Mouse (Mus musculus): ENCODE results near the gene Tbc1d22b. TPM values are rescaled to one million over a fixed set of nuclear protein-coding genes. Genes with fewer than 3 reads are reported as not detected.
A peak's percentile ranks its signal among the peaks of the same experiment; 100 is the strongest.
"Not testable (repeated sequence)": the region's sequence is repeated elsewhere in the genome, so short reads cannot be mapped to it uniquely, and the experiment has no call there.

Tbc1d22b gene
- polyA plus RNA-seq, 1 experiment: 47.8 TPM

GRCm38 (mm10) chr17:29596771-29597132 is 47.2 kb downstream of the Tbc1d22b start:
- H3K27ac ChIP-seq (ENCODE audit: control insufficient read depth, insufficient read depth, low read length): no peak overlapping the region
- no peak for TF ChIP-seq CTCF (IDR thresholded peaks at IDR 0.05; ENCODE audit: borderline replicate concordance, control insufficient read depth, extremely low read depth, insufficient read depth, low read length, poor library complexity)
- no peak for TF ChIP-seq POLR2A (IDR thresholded peaks at IDR 0.05; ENCODE audit: control insufficient read depth, extremely low read depth, insufficient read depth, low read length, poor library complexity)
- WGBS: 97% methylated on average over 13 of the region's 13 CpGs

GRCm38 (mm10) chr17:29599051-29599450 is 49.5 kb downstream of the Tbc1d22b start:
- no peak for DNase-seq
- TF ChIP-seq POLR2A (IDR thresholded peaks at IDR 0.05; ENCODE audit: control insufficient read depth, extremely low read depth, insufficient read depth, low read length, poor library complexity): no peak
- no peak for TF ChIP-seq CTCF (IDR thresholded peaks at IDR 0.05; ENCODE audit: borderline replicate concordance, control insufficient read depth, extremely low read depth, insufficient read depth, low read length, poor library complexity)
- WGBS: 98% methylated on average over 14 of the region's 14 CpGs
- peaks cover 32% of the 10 kb centered on the region for H3K36me3 ChIP-seq (ENCODE audit: control insufficient read depth, insufficient read depth, low read length)
- no peak overlapping the region for H3K4me3 ChIP-seq (ENCODE audit: control insufficient read depth, insufficient read depth, low read length)
- H3K27ac ChIP-seq (ENCODE audit: control insufficient read depth, insufficient read depth, low read length): no peak overlapping the region
- no peaks in the 10 kb centered on the region for H3K27me3 ChIP-seq (ENCODE audit: control insufficient read depth, insufficient read depth, low read length)
- no peaks in the 10 kb centered on the region for H3K4me1 ChIP-seq (replicated peaks; ENCODE audit: control insufficient read depth, insufficient read depth, low read length)

More at GRCm38 (mm10) chr17:29596771-29597132, 47.2 kb downstream of the Tbc1d22b start:
- H3K27me3 ChIP-seq (ENCODE audit: control insufficient read depth, insufficient read depth, low read length): no peaks in the 10 kb centered on the region
- H3K36me3 ChIP-seq (ENCODE audit: control insufficient read depth, insufficient read depth, low read length): peaks cover 36% of the 10 kb centered on the region
- H3K4me1 ChIP-seq (replicated peaks; ENCODE audit: control insufficient read depth, insufficient read depth, low read length): no peaks in the 10 kb centered on the region
- no peak overlapping the region for H3K4me3 ChIP-seq (ENCODE audit: control insufficient read depth, insufficient read depth, low read length)
- DNase-seq: no peak

- 98% methylated on average over 8 of the region's 8 CpGs for WGBS
- H3K4me3 ChIP-seq (ENCODE audit: control insufficient read depth, insufficient read depth, low read length): no peak overlapping the region
- TF ChIP-seq CTCF (IDR thresholded peaks at IDR 0.05; ENCODE audit: borderline replicate concordance, control insufficient read depth, extremely low read depth, insufficient read depth, low read length, poor library complexity): no peak
- TF ChIP-seq POLR2A (IDR thresholded peaks at IDR 0.05; ENCODE audit: control insufficient read depth, extremely low read depth, insufficient read depth, low read length, poor library complexity): no peak
- no peak for DNase-seq
- peaks cover 28% of the 10 kb centered on the region for H3K36me3 ChIP-seq (ENCODE audit: control insufficient read depth, insufficient read depth, low read length)
- no peak overlapping the region for H3K27ac ChIP-seq (ENCODE audit: control insufficient read depth, insufficient read depth, low read length)
- no peaks in the 10 kb centered on the region for H3K4me1 ChIP-seq (replicated peaks; ENCODE audit: control insufficient read depth, insufficient read depth, low read length)
- H3K27me3 ChIP-seq (ENCODE audit: control insufficient read depth, insufficient read depth, low read length): no peaks in the 10 kb centered on the region
Observed at GRCm38 (mm10) chr17:29599537-29599936, 50.0 kb downstream of the Tbc1d22b start.

GRCm38 (mm10) chr17:29601391-29601790 is 51.8 kb downstream of the Tbc1d22b start:
- TF ChIP-seq POLR2A (IDR thresholded peaks at IDR 0.05; ENCODE audit: control insufficient read depth, extremely low read depth, insufficient read depth, low read length, poor library complexity) (no peak), CTCF (IDR thresholded peaks at IDR 0.05; ENCODE audit: borderline replicate concordance, control insufficient read depth, extremely low read depth, insufficient read depth, low read length, poor library complexity) (no peak)
- WGBS: 93% methylated on average over 4 of the region's 4 CpGs
- Histone ChIP-seq H3K4me3 (ENCODE audit: control insufficient read depth, insufficient read depth, low read length) (no peak overlapping the region), H3K27me3 (ENCODE audit: control insufficient read depth, insufficient read depth, low read length) (no peaks in the 10 kb centered on the region), H3K27ac (ENCODE audit: control insufficient read depth, insufficient read depth, low read length) (no peak overlapping the region), H3K4me1 (replicated peaks; ENCODE audit: control insufficient read depth, insufficient read depth, low read length) (peaks cover 4% of the 10 kb centered on the region), H3K36me3 (ENCODE audit: control insufficient read depth, insufficient read depth, low read length) (peaks cover 19% of the 10 kb centered on the region)
- DNase-seq: no peak

GRCm38 (mm10) chr17:29603283-29603682 is 53.7 kb downstream of the Tbc1d22b start:
- Histone ChIP-seq H3K4me1 (replicated peaks; ENCODE audit: control insufficient read depth, insufficient read depth, low read length) (peaks cover 6% of the 10 kb centered on the region), H3K27ac (ENCODE audit: control insufficient read depth, insufficient read depth, low read length) (no peak overlapping the region), H3K4me3 (ENCODE audit: control insufficient read depth, insufficient read depth, low read length) (no peak overlapping the region), H3K27me3 (ENCODE audit: control insufficient read depth, insufficient read depth, low read length) (no peaks in the 10 kb centered on the region), H3K36me3 (ENCODE audit: control insufficient read depth, insufficient read depth, low read length) (peaks cover 19% of the 10 kb centered on the region)
- DNase-seq: peak; percentile 65
- TF ChIP-seq POLR2A (IDR thresholded peaks at IDR 0.05; ENCODE audit: control insufficient read depth, extremely low read depth, insufficient read depth, low read length, poor library complexity): no peak
- TF ChIP-seq CTCF (IDR thresholded peaks at IDR 0.05; ENCODE audit: borderline replicate concordance, control insufficient read depth, extremely low read depth, insufficient read depth, low read length, poor library complexity): peak; percentile 59; the same call in 1 of the 2 replicates
- WGBS: 34% methylated on average over 6 of the region's 6 CpGs

- not testable (repeated sequence) for H3K27me3 ChIP-seq (ENCODE audit: control insufficient read depth, insufficient read depth, low read length); H3K36me3 ChIP-seq (ENCODE audit: control insufficient read depth, insufficient read depth, low read length); DNase-seq; H3K27ac ChIP-seq (ENCODE audit: control insufficient read depth, insufficient read depth, low read length); H3K4me3 ChIP-seq (ENCODE audit: control insufficient read depth, insufficient read depth, low read length)
- WGBS: 90% methylated on average over 5 of the region's 5 CpGs
- H3K4me1 ChIP-seq (replicated peaks; ENCODE audit: control insufficient read depth, insufficient read depth, low read length): peaks cover 15% of the 10 kb centered on the region
Observed at GRCm38 (mm10) chr17:29613453-29613852, 63.9 kb downstream of the Tbc1d22b start.

Measured in thymus, adult 2 months (tissue).